Comparison of ENCODE assay signal across 9 mouse cellular contexts in the genomic region with DNA sequence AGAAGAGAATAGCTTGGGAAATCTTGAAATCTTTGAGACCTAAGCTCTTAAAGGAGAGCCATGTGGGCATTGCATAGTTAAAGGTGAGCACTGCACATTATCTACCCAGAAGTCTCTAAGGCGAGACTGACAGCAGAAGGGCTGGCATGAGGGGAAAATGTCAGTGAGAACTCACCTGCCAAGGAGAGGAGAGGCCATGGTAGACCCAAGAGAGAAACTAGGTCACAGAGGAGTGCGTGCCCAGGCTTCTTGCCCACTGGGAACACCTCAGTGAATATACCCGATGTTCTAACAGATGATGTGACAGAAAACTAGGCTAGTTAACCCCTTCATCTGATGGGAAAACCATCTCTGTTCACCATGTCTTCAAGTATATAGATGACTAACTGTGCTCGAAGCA.
"Had no signal": no experiment of that assay in that cellular context is flagged by ENCODE, and none has a peak within 500 bp of the region (broad histone marks: within the 10 kb centered on the region; RNA-seq: fewer than 3 reads in every experiment).

No protein-coding gene starts in this region.

- DNase-seq: kidney, postnatal 14 days; lung, adult 2 months; lung, postnatal 10 days; lung, postnatal 4 days; midbrain, embryonic 14.5 days; retina, postnatal 1 day; right cerebral cortex, postnatal 4 days; thymus, adult 2 months; thymus, postnatal 25 days had no signal
